Mouse (Mus musculus) limb, embryonic 15.5 days (tissue): ENCODE results near the gene Gm45213. TPM values are rescaled to one million over a fixed set of nuclear protein-coding genes. Genes with fewer than 3 reads are reported as not detected.

ENCODE experiments used
- ATAC-seq: fragments of 200-750 bp; cut with Nextera tagmentation; 2 replicates; pipeline ENCODE4 v1.8.0; 2017; ENCODE audit warnings: low read depth, moderate TSS enrichment; ENCODE audit not compliant: insufficient number of reproducible peaks, low FRiP score, low TSS enrichment
- H3K27ac ChIP-seq: fragments of 300-500 bp; sonication (generic); 2 replicates; pipeline ENCODE4 v1.5.1; 2015; ENCODE audit warnings: moderate library complexity, mild to moderate bottlenecking, inconsistent platforms
- H3K27me3 ChIP-seq: fragments of 300-500 bp; sonication (generic); 2 replicates; pipeline ENCODE4 v1.6.1; 2015; ENCODE audit warnings: inconsistent platforms
- H3K36me3 ChIP-seq: fragments of 300-500 bp; sonication (generic); 2 replicates; pipeline ENCODE4 v1.6.1; 2015; ENCODE audit warnings: inconsistent platforms
- H3K4me1 ChIP-seq: fragments of 300-500 bp; sonication (generic); 2 replicates; pipeline ENCODE4 v1.6.1; 2015; ENCODE audit warnings: inconsistent platforms
- H3K4me2 ChIP-seq: fragments of 300-500 bp; sonication (generic); 2 replicates; pipeline ENCODE4 v1.6.1; 2015; ENCODE audit warnings: mild to moderate bottlenecking, inconsistent platforms
- H3K4me3 ChIP-seq: fragments of 300-500 bp; sonication (generic); 2 replicates; pipeline ENCODE4 v1.5.1; 2015; ENCODE audit warnings: mild to moderate bottlenecking, inconsistent platforms
- H3K9ac ChIP-seq: fragments of 300-500 bp; sonication (generic); 2 replicates; pipeline ENCODE4 v1.6.1; 2015; ENCODE audit warnings: inconsistent platforms
- H3K9me3 ChIP-seq: fragments of 300-500 bp; sonication (generic); 2 replicates; pipeline ENCODE4 v1.6.1; 2016; ENCODE audit warnings: inconsistent platforms
- WGBS: fragments of 180-500 bp; shearing (Covaris S2); methylation state at CpG from one replicate; pipeline ENCODE4 v1.1.7; 2015; 5-methylcytosine and 5-hydroxymethylcytosine counted together
- polyA plus RNA-seq: library from polyadenylated mRNA; unstranded; fragments of >200 nt; fragmentation: Nextera tagmentation; extraction: Ambion mirVana; gene quantifications from 2 replicates; pipeline ENCODE4 v1.2.1, GENCODE M21; 2015

Gm45213 gene
- polyA plus RNA-seq, 1 experiment from 2014 or later = not detected

DNA sequence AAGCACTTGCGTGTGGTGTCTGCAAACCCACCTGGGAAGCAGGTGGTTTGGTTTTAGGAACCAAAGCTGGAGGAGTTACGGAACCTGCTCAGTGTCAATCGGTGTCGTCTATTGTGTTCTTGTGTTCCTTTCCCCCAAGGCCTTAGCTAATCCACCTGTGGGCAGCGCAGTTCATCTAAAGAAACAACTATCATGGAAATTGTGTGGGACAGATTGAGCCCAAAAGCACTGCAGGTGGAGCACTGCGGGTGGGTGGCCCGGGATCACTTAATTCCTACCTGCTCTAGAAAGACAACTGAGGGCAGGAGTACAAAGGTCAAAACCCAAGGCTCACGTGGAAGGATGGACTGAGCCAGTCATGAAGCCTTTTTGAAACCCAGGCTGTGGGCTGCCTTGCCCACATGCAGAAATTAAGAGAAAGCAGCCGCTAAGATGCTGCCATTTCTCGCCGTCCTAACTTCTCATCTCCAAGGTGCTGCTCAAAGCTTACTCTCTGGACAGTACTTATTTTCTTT is 47.3 kb downstream of the Gm45213 start:
- ATAC-seq = no peak
- no peak overlapping the region for H3K27ac ChIP-seq
- H3K4me3 ChIP-seq = no peak overlapping the region
- H3K9ac ChIP-seq = no peak overlapping the region
- WGBS = 84% methylated on average over 11 of the region's 11 CpGs
- no peaks in the 10 kb centered on the region for H3K4me1 ChIP-seq
- H3K4me2 ChIP-seq = no peak overlapping the region
- peaks cover 66% of the 10 kb centered on the region for H3K36me3 ChIP-seq
- no peaks in the 10 kb centered on the region for H3K27me3 ChIP-seq
- no peaks in the 10 kb centered on the region for H3K9me3 ChIP-seq

DNA sequence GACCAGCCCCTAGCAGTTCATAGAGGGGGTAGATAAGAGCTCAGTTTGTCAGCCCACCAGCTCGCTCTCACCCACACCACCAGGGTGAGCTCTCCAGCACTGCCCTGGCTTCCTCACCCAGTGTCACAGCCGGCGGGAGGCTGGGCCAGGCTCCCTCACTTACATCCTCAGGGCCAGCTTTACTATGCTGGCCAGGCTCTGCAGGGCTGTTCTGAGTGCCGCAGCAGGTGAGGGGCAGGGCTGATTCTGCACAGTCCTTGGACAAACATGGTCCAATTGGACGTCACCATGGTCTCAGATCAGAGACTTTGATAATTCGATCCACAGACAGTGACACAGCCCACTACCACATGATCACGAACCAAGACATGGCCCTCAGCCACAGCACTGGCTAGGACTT is 48.2 kb downstream of the Gm45213 start:
- no peak overlapping the region for H3K4me3 ChIP-seq
- ATAC-seq = no peak
- H3K4me1 ChIP-seq = no peaks in the 10 kb centered on the region
- H3K36me3 ChIP-seq = peaks cover 58% of the 10 kb centered on the region
- H3K27ac ChIP-seq = no peak overlapping the region
- 87% methylated on average over 7 of the region's 7 CpGs for WGBS
- no peak overlapping the region for H3K4me2 ChIP-seq
- no peaks in the 10 kb centered on the region for H3K27me3 ChIP-seq
- no peaks in the 10 kb centered on the region for H3K9me3 ChIP-seq
- H3K9ac ChIP-seq = no peak overlapping the region

GRCm38 (mm10) chr7:66092656-66093055 is 49.3 kb downstream of the Gm45213 start:
- H3K4me1 ChIP-seq = no peaks in the 10 kb centered on the region
- H3K27me3 ChIP-seq = no peaks in the 10 kb centered on the region
- H3K4me3 ChIP-seq = no peak overlapping the region
- H3K9ac ChIP-seq = no peak overlapping the region
- H3K9me3 ChIP-seq = no peaks in the 10 kb centered on the region
- no peak overlapping the region for H3K27ac ChIP-seq
- 87% methylated on average over 8 of the region's 8 CpGs for whole genome bisulfite sequencing
- ATAC-seq = no peak
- no peak overlapping the region for H3K4me2 ChIP-seq
- peaks cover 47% of the 10 kb centered on the region for H3K36me3 ChIP-seq

GRCm38 (mm10) chr7:66094141-66094540 is 50.7 kb downstream of the Gm45213 start:
- Histone ChIP-seq H3K27ac (no peak overlapping the region), H3K36me3 (peaks cover 33% of the 10 kb centered on the region), H3K4me3 (no peak overlapping the region), H3K4me1 (no peaks in the 10 kb centered on the region), H3K27me3 (no peaks in the 10 kb centered on the region), H3K9ac (no peak overlapping the region), H3K9me3 (no peaks in the 10 kb centered on the region), H3K4me2 (no peak overlapping the region)
- 66% methylated on average over 5 of the region's 5 CpGs for WGBS
- no peak for ATAC-seq

GRCm38 (mm10) chr7:66098803-66099202 is 55.4 kb downstream of the Gm45213 start:
- H3K9me3 ChIP-seq = no peaks in the 10 kb centered on the region
- H3K4me3 ChIP-seq = no peak overlapping the region
- H3K36me3 ChIP-seq = no peaks in the 10 kb centered on the region
- no peaks in the 10 kb centered on the region for H3K4me1 ChIP-seq
- H3K9ac ChIP-seq = no peak overlapping the region
- WGBS = 78% methylated on average over 7 of the region's 7 CpGs
- H3K4me2 ChIP-seq = no peak overlapping the region
- no peak overlapping the region for H3K27ac ChIP-seq
- peaks cover 5% of the 10 kb centered on the region; the same call in 1 of the 2 replicates for H3K27me3 ChIP-seq
- 0 out of 2 replicates have a peak, but pooled peaks have one; percentile 45 for ATAC-seq

DNA sequence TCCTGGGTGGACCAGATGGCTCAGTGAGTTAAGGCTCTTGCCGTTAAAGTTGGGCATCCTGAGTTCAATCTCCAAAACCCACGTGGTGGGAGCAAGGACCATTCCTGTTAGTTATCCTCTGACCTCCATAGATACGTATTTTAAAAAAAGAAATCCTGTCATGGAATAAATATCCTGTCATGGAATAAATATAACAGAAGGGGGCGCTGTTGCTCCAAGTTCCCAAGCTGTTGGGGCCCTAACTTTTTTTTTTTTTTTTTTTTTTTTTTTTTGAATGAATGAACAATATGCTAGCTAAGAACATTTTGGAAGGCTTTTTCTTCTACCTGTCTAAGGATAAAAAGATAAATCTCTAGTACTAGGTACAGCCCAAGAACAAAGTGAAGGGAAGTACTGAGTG is 58.5 kb downstream of the Gm45213 start:
- WGBS = 6% methylated on average over 4 of the region's 4 CpGs
- Histone ChIP-seq H3K4me2 (no peak overlapping the region), H3K9ac (no peak overlapping the region), H3K9me3 (no peaks in the 10 kb centered on the region), H3K4me1 (peaks cover 2% of the 10 kb centered on the region), H3K27ac (no peak overlapping the region), H3K4me3 (no peak overlapping the region), H3K36me3 (no peaks in the 10 kb centered on the region), H3K27me3 (peaks cover 5% of the 10 kb centered on the region; the same call in 1 of the 2 replicates)
- ATAC-seq = no peak

GRCm38 (mm10) chr7:66104531-66104930 is 61.1 kb downstream of the Gm45213 start:
- no peak overlapping the region for H3K4me3 ChIP-seq
- no peak for ATAC-seq
- H3K9ac ChIP-seq = no peak overlapping the region
- H3K9me3 ChIP-seq = no peaks in the 10 kb centered on the region
- H3K4me1 ChIP-seq = peaks cover 11% of the 10 kb centered on the region
- 87% methylated on average over 5 of the region's 5 CpGs for WGBS
- H3K27ac ChIP-seq = no peak overlapping the region
- peaks cover 5% of the 10 kb centered on the region; the same call in 1 of the 2 replicates for H3K27me3 ChIP-seq
- H3K36me3 ChIP-seq = no peaks in the 10 kb centered on the region
- no peak overlapping the region for H3K4me2 ChIP-seq

GRCm38 (mm10) chr7:66105771-66106170 is 62.4 kb downstream of the Gm45213 start:
- Histone ChIP-seq H3K9me3 (no peaks in the 10 kb centered on the region), H3K4me1 (peaks cover 11% of the 10 kb centered on the region), H3K4me2 (no peak overlapping the region), H3K27me3 (peaks cover 4% of the 10 kb centered on the region; the same call in 1 of the 2 replicates), H3K36me3 (no peaks in the 10 kb centered on the region), H3K9ac (no peak overlapping the region), H3K4me3 (no peak overlapping the region), H3K27ac (no peak overlapping the region)
- no peak for ATAC-seq
- 43% methylated on average over 4 of the region's 4 CpGs for WGBS

DNA sequence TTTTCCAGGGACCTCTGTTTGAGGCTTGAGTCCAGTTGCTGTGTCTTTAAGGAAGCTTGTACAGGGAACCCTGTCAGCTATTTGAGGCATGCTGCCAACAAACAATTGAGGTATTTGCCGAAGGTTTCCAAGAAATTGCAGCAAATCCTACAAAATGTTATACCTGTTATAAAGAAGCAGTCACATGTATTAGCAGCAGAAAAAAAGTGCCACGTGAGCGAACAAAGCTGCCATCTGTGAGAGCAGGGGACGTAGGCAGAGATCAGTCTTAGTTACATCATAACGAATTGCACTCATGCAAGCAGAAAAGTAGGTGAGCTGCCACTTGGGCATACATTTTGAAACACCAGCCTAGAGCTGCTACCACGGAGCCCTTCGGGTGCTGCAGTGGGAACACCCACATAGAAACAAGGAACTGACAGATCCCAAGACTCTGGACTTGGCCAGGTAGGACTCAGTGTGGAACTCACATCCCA is 63.2 kb downstream of the Gm45213 start:
- 41% methylated on average over 7 of the region's 7 CpGs for WGBS
- no peak overlapping the region for H3K9ac ChIP-seq

GRCm38 (mm10) chr7:66107206-66107605 is 63.8 kb downstream of the Gm45213 start:
- ATAC-seq = no peak
- 65% methylated on average over 11 of the region's 11 CpGs for WGBS
- no peak overlapping the region for H3K27ac ChIP-seq
- no peak overlapping the region for H3K4me3 ChIP-seq
- H3K36me3 ChIP-seq = no peaks in the 10 kb centered on the region
- H3K4me2 ChIP-seq = 0 out of 2 replicates have a peak overlapping the region, but pooled peaks have one; percentile 8
- no peaks in the 10 kb centered on the region for H3K9me3 ChIP-seq
- peaks cover 21% of the 10 kb centered on the region for H3K4me1 ChIP-seq
- H3K9ac ChIP-seq = no peak overlapping the region
- H3K27me3 ChIP-seq = no peaks in the 10 kb centered on the region

More for the DNA sequence above, 63.2 kb downstream of the Gm45213 start:
- peak overlapping the region; percentile 39; the same call in 1 of the 2 replicates for H3K27ac ChIP-seq
- H3K4me3 ChIP-seq = no peak overlapping the region
- no peaks in the 10 kb centered on the region for H3K9me3 ChIP-seq
- H3K4me2 ChIP-seq = 0 out of 2 replicates have a peak overlapping the region, but pooled peaks have one; percentile 8
- H3K36me3 ChIP-seq = no peaks in the 10 kb centered on the region
- peaks cover 18% of the 10 kb centered on the region for H3K4me1 ChIP-seq
- no peaks in the 10 kb centered on the region for H3K27me3 ChIP-seq
- ATAC-seq = no peak

- WGBS = 16% methylated on average over 7 of the region's 7 CpGs
- Histone ChIP-seq H3K9me3 (no peaks in the 10 kb centered on the region), H3K4me1 (peaks cover 24% of the 10 kb centered on the region), H3K27ac (no peak overlapping the region), H3K4me3 (no peak overlapping the region), H3K9ac (no peak overlapping the region), H3K4me2 (no peak overlapping the region), H3K36me3 (no peaks in the 10 kb centered on the region), H3K27me3 (no peaks in the 10 kb centered on the region)
- no peak for ATAC-seq
These were observed 64.5 kb downstream of the Gm45213 start for GRCm38 (mm10) chr7:66107930-66108329.

DNA sequence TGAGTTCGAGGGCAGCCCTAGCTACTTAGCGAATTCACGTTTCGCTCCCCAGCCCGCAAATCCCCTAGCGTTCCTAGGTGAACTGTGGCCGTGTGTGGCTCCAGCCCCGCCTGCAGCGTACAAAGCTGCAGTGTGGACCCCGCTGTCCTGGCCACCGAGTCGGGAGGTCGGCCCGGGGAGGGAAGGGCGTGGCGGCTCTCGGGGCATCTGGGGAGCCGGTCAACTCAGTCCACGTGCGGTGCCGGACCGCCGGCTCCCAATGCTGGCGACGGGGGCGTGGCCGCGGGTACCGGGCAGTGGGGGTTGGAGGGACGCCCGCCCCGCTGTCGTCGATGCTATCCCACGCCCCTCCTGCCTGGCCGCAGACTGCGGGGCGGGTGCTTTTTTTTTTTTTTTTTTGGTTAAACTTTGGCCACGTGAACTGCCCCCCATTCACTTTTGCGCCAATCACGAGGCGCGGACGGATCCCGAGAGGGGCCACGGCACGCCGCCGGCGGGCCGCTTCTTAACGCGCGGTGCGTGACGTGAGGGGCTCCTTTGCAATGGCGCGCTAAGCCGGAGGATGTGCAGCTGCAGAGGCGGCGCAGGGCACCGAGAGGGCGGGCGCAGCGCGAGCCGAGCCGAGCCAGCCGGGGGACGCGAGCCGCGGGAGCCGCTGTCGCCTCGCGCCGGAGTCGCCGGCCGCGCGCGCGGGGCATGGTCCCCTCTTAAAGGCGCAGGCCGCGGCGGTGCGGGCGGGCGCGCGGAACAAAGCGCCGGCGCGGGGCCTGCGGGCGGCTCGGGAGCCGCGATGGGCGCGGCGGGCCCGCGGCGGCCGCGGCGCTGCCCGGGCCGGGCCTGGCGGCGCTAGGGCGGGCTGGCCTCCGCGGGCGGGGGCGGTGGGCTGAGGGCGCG is 65.8 kb downstream of the Gm45213 start, which contains the start of gene Chsy1:
Gene Chsy1 (plus strand): TSS at position 555 of the 894 bp plus-strand sequence.
- peaks cover 33% of the 10 kb centered on the region for H3K4me1 ChIP-seq
- no peaks in the 10 kb centered on the region for H3K9me3 ChIP-seq
- H3K9ac ChIP-seq = peak within 1 kb of the TSS; percentile 92
- under 1% methylated on average over 78 of the region's 123 CpGs for WGBS
- peak within 1 kb of the TSS; percentile 80 for H3K4me3 ChIP-seq
- peak within 1 kb of the TSS; percentile 96 for H3K27ac ChIP-seq
- H3K27me3 ChIP-seq = no peaks in the 10 kb centered on the region
- peak; percentile 88 for ATAC-seq
- peak within 1 kb of the TSS; percentile 90 for H3K4me2 ChIP-seq
- H3K36me3 ChIP-seq = no peaks in the 10 kb centered on the region
